Mouse (Mus musculus) G1E (cell line): ENCODE data around the gene Krt36.

ENCODE experiments used
- CTCF ChIP-seq: IDR thresholded peaks from 2 replicates; pipeline ENCODE4 v1.5.1; 2012; ENCODE audit warnings: low read depth, low read length, inconsistent platforms, mixed read lengths
- GATA1 ChIP-seq: IDR thresholded peaks from 2 replicates; pipeline ENCODE4 v1.6.1; 2012; ENCODE audit warnings: borderline replicate concordance, low read length, inconsistent platforms, mixed read lengths
- GATA2 ChIP-seq: IDR thresholded peaks from 2 replicates; pipeline ENCODE4 v1.6.1; 2012; ENCODE audit warnings: low read depth, low read length, inconsistent platforms, borderline replicate concordance
- POLR2AphosphoS5 ChIP-seq: IDR thresholded peaks from 2 replicates; pipeline ENCODE4 v1.6.1; 2012; ENCODE audit warnings: low read depth, low read length, inconsistent platforms; ENCODE audit not compliant: insufficient replicate concordance

- no peak for TF ChIP-seq CTCF
- no peak for TF ChIP-seq GATA1
- TF ChIP-seq GATA2 = no peak
- no peak for TF ChIP-seq POLR2AphosphoS5
These were observed 34.0 kb upstream of the Krt36 start for GRCm38 (mm10) chr11:100139391-100139790.
